Mouse (Mus musculus) forebrain, postnatal 0 days (tissue): ENCODE results near the gene Alox12. TPM values are rescaled to one million over a fixed set of nuclear protein-coding genes. Genes with fewer than 3 reads are reported as not detected.

ENCODE experiments used
- ATAC-seq: fragments of 200-750 bp; cut with Nextera tagmentation; 2 replicates; pipeline ENCODE4 v1.8.0; 2017; ENCODE audit warnings: mild to moderate bottlenecking, moderate library complexity
- DNase-seq: peaks from one replicate; pipeline ENCODE4 v3.0.0-alpha.2; 2015
- H3K27ac ChIP-seq: fragments of 300-500 bp; sonication (generic); 2 replicates; pipeline ENCODE4 v1.5.1; 2014; ENCODE audit warnings: low read depth, mild to moderate bottlenecking, antibody characterized with exemption, low read length, moderate library complexity, mixed read lengths
- H3K27me3 ChIP-seq: fragments of 300-500 bp; sonication (generic); 2 replicates; pipeline ENCODE4 v1.6.1; 2014; ENCODE audit warnings: mild to moderate bottlenecking, low read length, mixed read lengths; ENCODE audit not compliant: insufficient read depth
- H3K36me3 ChIP-seq: fragments of 300-500 bp; sonication (generic); 2 replicates; pipeline ENCODE4 v1.6.1; 2014; ENCODE audit warnings: mild to moderate bottlenecking, moderate library complexity; ENCODE audit not compliant: insufficient read depth
- H3K4me1 ChIP-seq: fragments of 300-500 bp; sonication (generic); 2 replicates; pipeline ENCODE4 v1.6.1; 2014; ENCODE audit warnings: antibody characterized with exemption; ENCODE audit not compliant: insufficient read depth
- H3K4me2 ChIP-seq: fragments of 300-500 bp; sonication (generic); 2 replicates; pipeline ENCODE4 v1.6.1; 2014; ENCODE audit warnings: low read depth, mild to moderate bottlenecking, moderate library complexity
- H3K4me3 ChIP-seq: fragments of 300-500 bp; sonication (generic); 2 replicates; pipeline ENCODE4 v1.5.1; 2014; ENCODE audit warnings: low read depth, low read length, mixed read lengths
- H3K9ac ChIP-seq: fragments of 300-500 bp; sonication (generic); 2 replicates; pipeline ENCODE4 v1.6.1; 2014; ENCODE audit warnings: mild to moderate bottlenecking
- H3K9me3 ChIP-seq: fragments of 300-500 bp; sonication (generic); 2 replicates; pipeline ENCODE4 v1.6.1; 2016; ENCODE audit warnings: low read length
- CTCF ChIP-seq: sonication (generic); IDR thresholded peaks from 2 replicates; pipeline ENCODE4 v1.5.1; 2016; ENCODE audit warnings: antibody characterized with exemption, control low read depth, low read depth
- WGBS: fragments of 180-500 bp; shearing (Covaris S2); extraction: QIAGEN DNeasy Blood & Tissue Kit; methylation state at CpG from one replicate; pipeline ENCODE4 v1.1.7; 2014; 5-methylcytosine and 5-hydroxymethylcytosine counted together
- polyA plus RNA-seq: library from polyadenylated mRNA; unstranded; fragments of >200 nt; fragmentation: Nextera tagmentation; extraction: Ambion mirVana; gene quantifications from 2 replicates; pipeline ENCODE4 v1.2.1, GENCODE M21; 2015
- total RNA-seq: library from RNA; depleted of rRNA; stranded (reverse); fragments of >200 nt; gene quantifications from 2 replicates; pipeline ENCODE4 v1.2.3, GENCODE M21; 2014

Alox12 gene
- total and polyA plus RNA-seq, 2 experiments from 2014 or later: 0.10 to 0.46 TPM

DNA sequence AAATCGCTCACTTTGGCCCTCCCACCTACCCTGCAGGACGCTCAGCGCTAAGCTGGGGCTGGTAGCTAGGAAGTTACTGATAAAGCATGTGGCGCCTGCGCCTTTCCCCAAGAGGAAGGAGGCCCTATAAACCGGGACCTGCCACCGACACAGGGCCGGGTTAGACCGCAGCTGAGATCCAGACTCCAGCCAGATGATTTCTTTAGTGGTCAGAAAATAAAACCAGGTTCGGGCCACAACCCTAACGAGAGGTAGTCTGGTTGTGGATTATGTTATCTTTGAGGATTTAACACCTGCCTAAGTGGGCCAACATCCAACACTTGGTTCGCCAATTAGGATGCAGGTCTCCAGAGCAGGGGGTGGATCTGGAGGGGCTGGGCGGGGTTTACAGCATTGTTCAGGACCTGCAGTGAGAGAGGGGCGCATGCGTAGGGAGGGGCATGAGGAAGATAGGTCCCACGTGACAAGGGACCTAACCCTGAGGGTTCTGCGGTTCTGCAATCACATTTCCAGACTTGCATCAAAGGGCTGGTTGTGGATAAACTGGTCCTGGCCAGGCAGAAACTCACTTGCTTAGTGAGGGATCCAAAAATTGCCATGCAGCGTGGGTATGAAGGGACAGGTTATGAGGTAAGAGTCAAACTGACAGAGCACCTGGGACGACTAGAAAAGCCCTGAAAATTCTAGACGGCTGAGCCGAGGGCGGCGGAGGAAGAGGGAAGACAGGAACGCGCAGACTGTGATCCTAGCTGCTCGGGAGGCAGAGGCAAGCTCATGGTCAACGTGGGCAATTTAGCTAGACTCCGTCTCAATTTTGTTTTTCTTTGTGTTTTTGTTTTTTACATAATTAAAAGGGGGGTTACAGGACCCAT is 34.2 kb downstream of the Alox12 start, which contains the start of gene Slc16a13:
TSS of gene Slc16a13 (minus strand) at position 334 of the 872 bp plus-strand sequence.
- WGBS: under 1% methylated on average over 28 of the region's 28 CpGs
- DNase-seq: peak; percentile 98
- Histone ChIP-seq H3K27ac (peak within 1 kb of the TSS; percentile 92), H3K4me3 (peak within 1 kb of the TSS; percentile 61), H3K9ac (peak within 1 kb of the TSS; percentile 78), H3K27me3 (no peaks in the 10 kb centered on the region; the same call in 1 of the 2 replicates), H3K4me2 (peak within 1 kb of the TSS; percentile 89), H3K36me3 (peaks cover 7% of the 10 kb centered on the region), H3K4me1 (peaks cover 26% of the 10 kb centered on the region), H3K9me3 (no peaks in the 10 kb centered on the region)
- no peak for TF ChIP-seq CTCF
- peak; percentile 98 for ATAC-seq

DNA sequence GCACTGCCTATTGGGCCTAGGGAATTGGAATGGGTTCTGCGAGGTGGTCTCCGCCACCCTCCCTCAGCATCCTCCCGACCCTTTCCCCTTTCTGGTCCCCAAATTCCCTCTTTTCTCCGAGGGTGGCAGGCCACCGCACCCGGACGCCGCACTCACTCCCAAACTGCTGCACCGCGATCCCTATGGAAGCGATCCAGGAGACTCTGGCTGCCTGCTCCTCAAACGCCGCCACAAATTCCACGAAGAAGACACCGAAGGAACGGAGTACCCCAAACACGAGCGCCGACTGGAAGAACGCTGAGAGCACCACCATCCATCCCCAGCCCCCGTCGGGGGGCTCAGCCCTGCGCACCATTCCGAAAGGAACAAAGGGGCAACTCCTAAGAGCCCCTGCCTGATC is 34.8 kb downstream of the Alox12 start:
- peaks cover 26% of the 10 kb centered on the region for H3K4me1 ChIP-seq
- no peaks in the 10 kb centered on the region; the same call in 1 of the 2 replicates for H3K27me3 ChIP-seq
- H3K9me3 ChIP-seq: no peaks in the 10 kb centered on the region
- WGBS: 0% methylated on average over 24 of the region's 24 CpGs
- H3K4me2 ChIP-seq: peak overlapping the region; percentile 89
- ATAC-seq: no peak
- H3K36me3 ChIP-seq: peaks cover 7% of the 10 kb centered on the region
- DNase-seq: no peak
- H3K9ac ChIP-seq: peak overlapping the region; percentile 78
- peak overlapping the region; percentile 61 for H3K4me3 ChIP-seq
- 0 out of 2 replicates have a peak, but pooled peaks have one; percentile 2 for TF ChIP-seq CTCF
- peak overlapping the region; percentile 92 for H3K27ac ChIP-seq

DNA sequence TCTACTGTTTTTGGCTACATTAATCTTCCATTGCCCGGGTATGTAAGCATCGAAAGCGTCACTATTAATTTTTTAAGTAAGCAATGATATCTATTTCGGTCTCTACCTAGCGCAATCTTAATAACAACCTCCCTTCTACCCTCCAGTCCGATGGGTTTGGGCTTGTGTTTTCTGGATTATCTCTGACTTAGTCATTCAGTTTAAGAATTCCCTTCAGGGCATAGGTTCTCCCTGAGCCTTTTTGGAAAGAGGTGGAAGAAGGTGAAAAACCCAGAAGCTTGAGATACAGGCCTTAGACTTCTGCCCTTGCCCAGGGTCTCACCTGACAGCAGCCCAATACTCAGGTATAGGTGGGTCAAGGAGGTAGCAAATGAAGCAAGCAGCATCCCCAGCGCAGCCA is 35.3 kb downstream of the Alox12 start:
- no peak for TF ChIP-seq CTCF
- Histone ChIP-seq H3K27me3 (peaks cover 4% of the 10 kb centered on the region), H3K4me2 (peak overlapping the region; percentile 89), H3K36me3 (peaks cover 7% of the 10 kb centered on the region), H3K9ac (peak overlapping the region; percentile 78), H3K4me1 (peaks cover 27% of the 10 kb centered on the region), H3K27ac (peak overlapping the region; percentile 92), H3K9me3 (no peaks in the 10 kb centered on the region), H3K4me3 (peak overlapping the region; percentile 61)
- 55% methylated on average over 7 of the region's 7 CpGs for WGBS
- ATAC-seq (no peak), DNase-seq (no peak)

DNA sequence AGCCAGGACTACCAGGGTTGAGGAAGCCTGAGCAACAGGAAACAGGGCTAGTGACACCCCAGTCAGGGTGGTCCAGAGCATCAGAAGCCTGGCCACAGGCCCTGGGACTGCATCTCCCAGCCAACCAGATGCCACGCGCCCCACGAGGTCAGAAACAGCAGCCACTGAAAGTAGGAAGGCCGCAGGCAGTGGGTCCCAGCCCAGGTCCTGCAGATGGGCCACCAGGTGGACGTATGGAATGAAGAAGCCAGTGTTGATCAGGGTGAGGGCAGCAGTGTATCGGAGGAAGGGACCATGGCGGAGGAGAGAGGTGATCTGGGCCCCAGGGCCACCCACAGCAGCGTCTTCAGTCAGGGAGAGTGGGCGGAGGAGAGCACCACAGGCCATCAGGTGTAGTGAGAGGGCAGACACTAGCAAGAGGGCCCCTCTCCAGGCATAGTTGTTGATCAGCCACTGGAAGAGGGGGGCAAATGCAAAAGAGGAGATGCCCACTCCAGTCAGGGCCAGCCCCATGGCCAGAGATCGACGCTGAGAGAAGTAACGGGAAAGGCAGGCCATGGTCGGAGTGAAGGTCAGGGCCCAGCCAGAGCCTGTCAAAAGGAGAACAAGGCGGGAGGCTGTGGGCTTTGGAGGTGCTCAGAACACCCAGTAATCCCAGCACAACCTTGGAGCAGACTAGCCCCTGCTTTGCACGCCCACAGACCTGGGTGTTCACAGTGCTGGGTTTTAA is 36.2 kb downstream of the Alox12 start:
- H3K27ac ChIP-seq: no peak overlapping the region
- peaks cover 7% of the 10 kb centered on the region for H3K36me3 ChIP-seq
- no peak for ATAC-seq

DNA sequence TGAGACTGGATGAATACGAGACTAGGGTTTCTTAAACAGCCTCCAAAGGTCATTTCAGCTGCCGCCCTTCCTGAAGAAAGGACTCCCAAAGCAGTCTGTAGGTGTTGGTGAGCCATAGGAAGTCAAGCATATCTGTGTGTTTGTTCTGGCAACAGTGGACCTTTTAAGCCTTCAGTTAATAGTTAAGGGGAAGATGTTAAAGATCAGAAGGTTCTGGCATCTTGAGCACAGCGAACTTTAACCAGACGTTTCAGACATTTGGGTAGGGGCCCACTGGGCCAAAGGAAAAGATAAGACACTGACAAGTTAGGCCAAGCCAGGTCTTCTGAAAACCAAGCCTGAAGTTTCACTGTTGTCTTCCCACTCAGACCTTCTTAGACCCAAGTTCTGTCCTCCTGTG is 37.1 kb downstream of the Alox12 start:
- 91% methylated on average over 4 of the region's 4 CpGs for WGBS
- TF ChIP-seq CTCF: no peak
- ATAC-seq (no peak), DNase-seq (no peak)
- peaks cover 7% of the 10 kb centered on the region for H3K36me3 ChIP-seq
- peaks cover 20% of the 10 kb centered on the region for H3K27me3 ChIP-seq
- no peak overlapping the region for H3K9ac ChIP-seq
- H3K4me1 ChIP-seq: peaks cover 38% of the 10 kb centered on the region
- no peak overlapping the region for H3K4me2 ChIP-seq
- H3K4me3 ChIP-seq: no peak overlapping the region
- H3K27ac ChIP-seq: no peak overlapping the region
- H3K9me3 ChIP-seq: no peaks in the 10 kb centered on the region

More for the DNA sequence above, 36.2 kb downstream of the Alox12 start:
- Histone ChIP-seq H3K9me3 (no peaks in the 10 kb centered on the region), H3K4me2 (peak overlapping the region; percentile 89), H3K9ac (no peak overlapping the region), H3K27me3 (peaks cover 13% of the 10 kb centered on the region), H3K4me3 (no peak overlapping the region), H3K4me1 (peaks cover 35% of the 10 kb centered on the region)
- TF ChIP-seq CTCF: no peak
- 88% methylated on average over 15 of the region's 15 CpGs for WGBS
- no peak for DNase-seq

DNA sequence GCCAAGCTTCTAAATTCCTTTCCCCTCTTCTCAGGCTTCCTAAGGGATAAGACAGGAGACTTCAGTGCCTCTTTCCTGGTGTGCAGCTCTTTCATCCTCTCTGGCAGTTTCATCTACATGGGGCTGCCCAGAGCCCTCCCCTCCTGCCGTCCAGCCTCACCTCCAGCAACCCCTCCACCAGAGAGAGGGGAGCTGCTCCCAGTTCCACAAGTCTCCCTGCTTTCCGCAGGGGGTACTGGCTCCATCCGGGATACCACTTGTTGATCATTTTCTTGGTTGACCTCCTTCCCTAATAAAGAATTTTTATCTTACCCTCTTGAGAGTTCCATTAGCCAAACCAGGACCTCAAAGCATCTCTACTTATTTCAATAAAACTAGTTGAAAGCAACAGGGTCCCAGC is 39.0 kb downstream of the Alox12 start:
- Histone ChIP-seq H3K4me2 (no peak overlapping the region), H3K4me1 (peaks cover 27% of the 10 kb centered on the region), H3K36me3 (peaks cover 7% of the 10 kb centered on the region), H3K4me3 (no peak overlapping the region), H3K9ac (no peak overlapping the region), H3K27me3 (peaks cover 23% of the 10 kb centered on the region), H3K9me3 (no peaks in the 10 kb centered on the region), H3K27ac (no peak overlapping the region)
- ATAC-seq: no peak
- 50% methylated on average over 3 of the region's 3 CpGs for WGBS
- no peak for TF ChIP-seq CTCF
- no peak for DNase-seq
